Mouse (Mus musculus): ENCODE measurements around the gene Olfr1360. TPM values are rescaled to one million over a fixed set of nuclear protein-coding genes. Genes with fewer than 3 reads are reported as not detected.
"Not testable (repeated sequence)": the region's sequence is repeated elsewhere in the genome, so short reads cannot be mapped to it uniquely, and the experiment has no call there.

Olfr1360 gene
- polyA plus RNA-seq, 1 experiment from 2014 or later = not detected

DNA sequence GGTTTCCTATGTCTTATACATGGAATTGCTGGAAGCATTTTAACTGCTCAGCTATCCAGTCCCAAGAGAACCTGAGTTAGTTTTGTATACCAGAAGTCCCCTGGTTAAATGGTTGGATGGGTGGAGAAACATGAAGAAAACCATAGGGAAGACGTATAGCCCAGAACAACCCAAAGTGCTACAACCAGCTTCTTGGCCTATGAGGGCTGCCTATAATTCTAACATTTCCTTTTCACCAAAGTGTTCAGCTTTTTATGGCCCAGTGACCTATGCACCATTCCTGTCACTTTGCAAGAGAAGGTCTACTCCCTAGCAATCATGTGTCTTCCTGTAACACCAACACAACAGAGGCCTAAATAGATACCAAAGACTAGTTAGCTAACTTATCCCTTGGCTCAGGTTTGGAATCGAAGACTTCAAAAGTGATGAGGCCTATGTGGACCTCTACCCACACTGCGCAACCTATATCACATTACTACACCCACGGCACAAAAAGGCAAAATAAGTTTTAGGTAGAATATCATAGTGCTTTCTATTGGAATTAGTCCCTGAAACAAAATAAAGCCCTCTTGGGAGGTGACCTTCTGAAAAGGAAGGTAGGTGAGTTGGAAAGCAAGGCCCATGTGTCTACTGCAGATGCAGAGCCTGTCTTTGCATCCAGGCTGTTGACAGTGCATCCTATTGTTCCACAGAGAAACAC is 41.3 kb upstream of the Olfr1360 start:
- Histone ChIP-seq H3K9ac (replicated peaks) (peak overlapping the region; percentile 79), H3K27me3 (ENCODE audit: insufficient read depth, low read length) (no peaks in the 10 kb centered on the region), H3K36me3 (replicated peaks; ENCODE audit: insufficient read depth, low read length) (no peaks in the 10 kb centered on the region), H3K4me3 (ENCODE audit: low read depth, low read length) (peak overlapping the region; percentile 45), H3K4me2 (ENCODE audit: low read depth, low read length) (peak overlapping the region; percentile 73), H3K27ac (ENCODE audit: low read depth) (peak overlapping the region; percentile 93), H3K9me3 (ENCODE audit: low read length) (no peaks in the 10 kb centered on the region), H3K4me1 (ENCODE audit: insufficient read depth) (peaks cover 18% of the 10 kb centered on the region)
- no peak for ATAC-seq
- no peak for DNase-seq
- 68% methylated on average over 4 of the region's 4 CpGs for WGBS (ENCODE audit: insufficient replicate concordance)
- no peak for TF ChIP-seq CTCF (IDR thresholded peaks at IDR 0.05; ENCODE audit: low read depth)
- TF ChIP-seq EP300 (IDR thresholded peaks at IDR 0.05; ENCODE audit: low read depth) = no peak

DNA sequence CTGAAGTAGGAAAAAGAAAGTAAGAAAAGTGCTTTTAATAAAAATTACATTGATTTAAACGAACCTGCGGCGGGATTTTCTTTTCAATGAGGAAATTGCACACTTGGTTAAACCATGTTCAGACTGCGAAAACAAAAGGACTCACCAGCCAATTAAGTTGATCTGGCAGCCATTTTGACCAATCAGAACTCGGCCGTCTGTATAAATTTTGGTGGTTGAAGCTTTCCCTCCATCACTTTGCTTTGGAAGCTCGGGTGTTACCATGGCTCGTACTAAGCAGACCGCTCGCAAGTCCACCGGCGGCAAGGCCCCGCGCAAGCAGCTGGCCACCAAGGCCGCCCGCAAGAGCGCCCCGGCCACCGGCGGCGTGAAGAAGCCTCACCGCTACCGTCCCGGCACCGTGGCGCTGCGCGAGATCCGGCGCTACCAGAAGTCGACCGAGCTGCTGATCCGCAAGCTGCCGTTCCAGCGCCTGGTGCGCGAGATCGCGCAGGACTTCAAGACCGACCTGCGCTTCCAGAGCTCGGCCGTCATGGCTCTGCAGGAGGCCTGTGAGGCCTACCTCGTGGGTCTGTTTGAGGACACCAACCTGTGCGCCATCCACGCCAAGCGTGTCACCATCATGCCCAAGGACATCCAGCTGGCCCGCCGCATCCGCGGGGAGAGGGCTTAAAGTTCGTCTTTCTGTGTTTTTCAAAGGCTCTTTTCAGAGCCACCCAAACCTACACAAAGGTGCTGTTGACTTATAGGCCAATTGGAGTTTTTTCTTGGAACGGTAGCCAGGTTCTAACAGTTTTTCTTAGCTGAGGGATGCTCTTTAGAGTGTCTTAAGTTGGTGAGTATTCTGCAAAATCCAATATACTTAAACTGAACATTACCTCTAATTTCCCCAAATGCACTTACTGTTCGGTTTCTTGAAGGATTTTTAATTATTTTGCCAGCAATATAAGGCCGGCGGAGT is 40.5 kb upstream of the Olfr1360 start, which contains the start of gene Hist1h3h:
Gene Hist1h3h (plus strand): TSS at position 263 of the 961 bp plus-strand sequence.
- ATAC-seq (peak; percentile 19), DNase-seq (peak; percentile 84)
- WGBS (ENCODE audit: insufficient replicate concordance) = 3% methylated on average over 23 of the region's 56 CpGs
- H3K9me3 ChIP-seq (ENCODE audit: low read length); H3K27me3 ChIP-seq (ENCODE audit: insufficient read depth, low read length); H3K36me3 ChIP-seq (replicated peaks; ENCODE audit: insufficient read depth, low read length): not testable (repeated sequence)
- Histone ChIP-seq H3K27ac (ENCODE audit: low read depth) (peak within 1 kb of the TSS; percentile 93), H3K4me2 (ENCODE audit: low read depth, low read length) (peak within 1 kb of the TSS; percentile 73), H3K9ac (replicated peaks) (peak within 1 kb of the TSS; percentile 79), H3K4me3 (ENCODE audit: low read depth, low read length) (peak within 1 kb of the TSS; percentile 45), H3K4me1 (ENCODE audit: insufficient read depth) (peaks cover 18% of the 10 kb centered on the region)
- TF ChIP-seq EP300 (IDR thresholded peaks at IDR 0.05; ENCODE audit: low read depth) = 0 out of 2 replicates have a peak, but pooled peaks have one; percentile 16

DNA sequence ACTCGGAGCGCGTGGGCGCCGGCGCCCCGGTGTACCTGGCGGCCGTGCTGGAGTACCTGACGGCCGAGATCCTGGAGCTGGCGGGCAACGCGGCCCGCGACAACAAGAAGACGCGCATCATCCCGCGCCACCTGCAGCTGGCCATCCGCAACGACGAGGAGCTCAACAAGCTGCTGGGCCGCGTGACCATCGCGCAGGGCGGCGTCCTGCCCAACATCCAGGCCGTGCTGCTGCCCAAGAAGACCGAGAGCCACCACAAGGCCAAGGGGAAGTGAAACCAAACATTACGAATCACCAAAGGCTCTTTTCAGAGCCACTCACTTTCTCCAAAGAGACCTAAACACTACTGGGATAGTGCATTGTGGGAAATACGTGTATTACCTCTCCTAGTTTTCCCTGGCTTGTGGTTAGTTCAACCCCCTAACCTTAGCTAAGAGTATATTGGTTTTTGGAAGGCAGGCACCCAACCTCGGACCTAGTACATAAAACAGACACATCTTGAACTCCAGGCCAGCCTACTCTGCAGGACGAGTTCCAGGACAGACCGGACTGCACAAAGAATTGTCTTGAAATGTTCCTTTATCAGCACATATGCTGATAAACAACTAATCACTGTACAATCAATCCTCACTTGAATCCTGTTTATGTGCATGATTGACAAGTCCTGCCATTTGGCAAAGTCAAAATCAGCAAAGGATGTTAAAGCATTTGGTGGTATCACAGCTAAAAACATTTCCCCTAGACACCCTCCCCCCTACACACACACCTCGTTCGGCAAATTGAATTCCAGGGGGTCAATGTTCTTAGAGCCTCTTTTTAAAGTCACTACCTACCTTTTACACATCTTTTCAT is 39.6 kb upstream of the Olfr1360 start:
- ATAC-seq (peak; percentile 21), DNase-seq (peak; percentile 46)
- Histone ChIP-seq H3K4me2 (ENCODE audit: low read depth, low read length) (peak overlapping the region; percentile 68), H3K4me1 (ENCODE audit: insufficient read depth) (peaks cover 18% of the 10 kb centered on the region), H3K27ac (ENCODE audit: low read depth) (peak overlapping the region; percentile 88), H3K4me3 (ENCODE audit: low read depth, low read length) (peak overlapping the region; percentile 45), H3K9ac (replicated peaks) (peak overlapping the region; percentile 56)
- H3K36me3 ChIP-seq (replicated peaks; ENCODE audit: insufficient read depth, low read length); H3K27me3 ChIP-seq (ENCODE audit: insufficient read depth, low read length); H3K9me3 ChIP-seq (ENCODE audit: low read length): not testable (repeated sequence)
- TF ChIP-seq EP300 (IDR thresholded peaks at IDR 0.05; ENCODE audit: low read depth) = peak; percentile 0; the same call in 1 of the 2 replicates
- WGBS (ENCODE audit: insufficient replicate concordance) = 0% methylated on average over 9 of the region's 38 CpGs

DNA sequence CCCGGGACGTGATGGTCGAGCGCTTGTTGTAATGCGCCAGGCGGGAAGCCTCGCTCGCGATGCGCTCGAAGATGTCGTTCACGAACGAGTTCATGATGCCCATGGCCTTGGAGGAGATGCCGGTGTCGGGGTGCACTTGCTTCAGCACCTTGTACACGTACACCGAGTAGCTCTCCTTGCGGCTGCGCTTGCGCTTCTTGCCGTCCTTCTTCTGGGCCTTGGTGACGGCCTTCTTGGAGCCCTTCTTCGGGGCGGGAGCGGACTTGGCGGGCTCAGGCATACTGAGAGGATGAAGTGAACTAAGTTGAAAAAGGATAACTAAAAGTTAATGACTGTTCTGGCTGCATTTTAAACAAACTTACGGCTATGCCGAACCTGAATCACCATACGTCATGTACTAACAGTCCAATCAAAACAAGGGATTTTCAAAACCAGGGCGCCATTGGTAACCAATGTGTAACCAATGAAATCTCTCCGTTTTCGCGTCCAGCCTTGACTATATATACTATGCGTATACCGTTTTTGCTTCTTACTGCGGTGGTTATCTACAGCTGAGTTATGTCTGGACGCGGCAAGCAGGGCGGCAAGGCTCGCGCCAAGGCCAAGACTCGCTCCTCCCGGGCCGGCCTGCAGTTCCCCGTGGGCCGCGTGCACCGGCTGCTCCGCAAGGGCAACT is 38.8 kb upstream of the Olfr1360 start, which contains the start of the genes Hist1h2bl and Hist1h2ai:
Gene Hist1h2bl (minus strand): TSS at position 280 of the 676 bp plus-strand sequence.
Gene Hist1h2ai (plus strand): TSS at position 559 of the 676 bp plus-strand sequence.
- Histone ChIP-seq H3K4me1 (ENCODE audit: insufficient read depth) (peaks cover 25% of the 10 kb centered on the region), H3K27ac (ENCODE audit: low read depth) (peak within 1 kb of the TSS; percentile 88), H3K4me3 (ENCODE audit: low read depth, low read length) (peak within 1 kb of the TSS; percentile 45), H3K4me2 (ENCODE audit: low read depth, low read length) (peak within 1 kb of the TSS; percentile 72), H3K9ac (replicated peaks) (peak within 1 kb of the TSS; percentile 77)
- not testable (repeated sequence) for H3K27me3 ChIP-seq (ENCODE audit: insufficient read depth, low read length); H3K9me3 ChIP-seq (ENCODE audit: low read length); H3K36me3 ChIP-seq (replicated peaks; ENCODE audit: insufficient read depth, low read length)
- peak; percentile 82 for DNase-seq
- under 1% methylated on average over 23 of the region's 50 CpGs for WGBS (ENCODE audit: insufficient replicate concordance)
- TF ChIP-seq EP300 (IDR thresholded peaks at IDR 0.05; ENCODE audit: low read depth) = peak; percentile 75
- 0 out of 2 replicates have a peak, but pooled peaks have one; percentile 1 for TF ChIP-seq CTCF (IDR thresholded peaks at IDR 0.05; ENCODE audit: low read depth)
- peak; percentile 85 for ATAC-seq

DNA sequence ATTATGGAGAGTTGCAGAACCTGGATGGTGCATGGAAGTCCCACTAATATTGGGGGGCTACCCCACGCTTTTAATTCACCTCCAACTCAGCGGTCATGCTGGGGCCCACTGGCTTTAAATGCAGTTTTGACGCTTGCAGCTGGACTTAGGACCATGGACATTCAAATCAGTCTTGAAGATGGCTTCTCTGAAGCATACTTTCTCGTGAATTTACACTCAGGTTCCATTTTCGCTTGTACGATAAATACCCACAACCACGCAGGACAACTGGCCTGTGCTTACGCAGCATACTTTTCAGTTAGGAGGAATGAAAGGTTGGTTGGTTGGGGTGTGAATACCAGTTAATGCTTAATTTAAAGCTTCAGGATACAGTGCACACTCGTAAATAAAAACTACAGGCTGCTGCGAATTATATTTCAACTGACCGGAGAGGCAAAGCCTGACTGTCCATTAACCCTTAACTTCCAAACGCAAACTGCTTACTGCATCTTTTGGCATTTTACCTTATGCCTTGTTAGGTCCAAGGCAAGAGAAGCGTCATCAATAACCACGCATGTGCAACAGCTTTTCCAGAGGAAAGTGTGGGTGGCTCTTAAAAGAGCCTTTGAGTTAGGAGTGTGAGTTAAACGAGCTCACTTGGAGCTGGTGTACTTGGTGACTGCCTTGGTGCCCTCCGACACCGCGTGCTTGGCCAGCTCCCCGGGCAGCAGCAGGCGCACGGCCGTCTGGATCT is 38.1 kb upstream of the Olfr1360 start:
- H3K4me2 ChIP-seq (ENCODE audit: low read depth, low read length) = peak overlapping the region; percentile 72
- no peak for ATAC-seq
- no peaks in the 10 kb centered on the region for H3K9me3 ChIP-seq (ENCODE audit: low read length)
- H3K36me3 ChIP-seq (replicated peaks; ENCODE audit: insufficient read depth, low read length) = no peaks in the 10 kb centered on the region
- H3K27ac ChIP-seq (ENCODE audit: low read depth) = peak overlapping the region; percentile 88
- under 1% methylated on average over 20 of the region's 22 CpGs for WGBS (ENCODE audit: insufficient replicate concordance)
- H3K4me3 ChIP-seq (ENCODE audit: low read depth, low read length) = peak overlapping the region; percentile 45
- TF ChIP-seq CTCF (IDR thresholded peaks at IDR 0.05; ENCODE audit: low read depth) (no peak), EP300 (IDR thresholded peaks at IDR 0.05; ENCODE audit: low read depth) (no peak)
- peak; percentile 33 for DNase-seq
- H3K9ac ChIP-seq (replicated peaks) = peak overlapping the region; percentile 77
- H3K27me3 ChIP-seq (ENCODE audit: insufficient read depth, low read length) = no peaks in the 10 kb centered on the region
- peaks cover 25% of the 10 kb centered on the region for H3K4me1 ChIP-seq (ENCODE audit: insufficient read depth)

Measured in liver, postnatal 0 days (tissue).